Mouse (Mus musculus): ENCODE measurements around the gene Adgrl3.

The Adgrl3 gene

DNA sequence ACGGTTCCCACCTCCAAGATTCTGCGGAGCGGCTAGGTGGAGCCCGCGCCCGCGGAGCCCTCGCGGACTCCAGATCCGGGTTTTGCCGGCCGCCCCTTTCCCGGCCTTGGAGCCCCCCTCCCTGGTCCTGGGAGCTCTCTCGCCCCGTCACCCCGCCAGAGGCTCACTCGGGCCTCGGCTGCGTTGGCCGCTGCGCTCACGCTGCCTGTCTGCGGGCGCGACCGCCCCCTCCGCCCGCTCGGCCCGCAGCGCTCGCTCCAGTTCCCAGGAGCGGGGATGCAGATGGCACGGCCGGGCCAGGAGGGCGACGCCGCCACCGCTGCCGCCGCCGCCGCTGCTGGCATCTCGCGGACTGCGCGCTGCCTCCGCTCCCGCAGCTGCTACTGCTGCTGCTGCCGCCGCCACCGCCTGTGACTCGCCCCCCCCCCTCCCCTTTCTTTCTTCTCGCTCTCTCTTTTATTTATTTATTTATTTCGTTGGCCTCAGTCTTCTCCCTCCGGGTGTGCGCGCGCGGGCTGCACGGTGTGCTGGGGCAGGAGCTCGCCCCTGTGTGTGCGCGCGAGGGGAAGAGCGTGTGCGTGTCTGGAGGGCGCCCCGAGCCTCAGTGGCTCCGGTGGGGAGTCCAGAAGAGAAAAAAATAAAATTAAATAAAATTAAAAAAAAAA, at the start of gene Adgrl3:
TSS of gene Adgrl3 (plus strand) at position 549 of the 665 bp plus-strand sequence.
- DNase-seq, result peak; percentile 78

GRCm38 (mm10) chr5:81019166-81019565, 772 bp upstream of the Adgrl3 start:
- no peak for DNase-seq

DNA sequence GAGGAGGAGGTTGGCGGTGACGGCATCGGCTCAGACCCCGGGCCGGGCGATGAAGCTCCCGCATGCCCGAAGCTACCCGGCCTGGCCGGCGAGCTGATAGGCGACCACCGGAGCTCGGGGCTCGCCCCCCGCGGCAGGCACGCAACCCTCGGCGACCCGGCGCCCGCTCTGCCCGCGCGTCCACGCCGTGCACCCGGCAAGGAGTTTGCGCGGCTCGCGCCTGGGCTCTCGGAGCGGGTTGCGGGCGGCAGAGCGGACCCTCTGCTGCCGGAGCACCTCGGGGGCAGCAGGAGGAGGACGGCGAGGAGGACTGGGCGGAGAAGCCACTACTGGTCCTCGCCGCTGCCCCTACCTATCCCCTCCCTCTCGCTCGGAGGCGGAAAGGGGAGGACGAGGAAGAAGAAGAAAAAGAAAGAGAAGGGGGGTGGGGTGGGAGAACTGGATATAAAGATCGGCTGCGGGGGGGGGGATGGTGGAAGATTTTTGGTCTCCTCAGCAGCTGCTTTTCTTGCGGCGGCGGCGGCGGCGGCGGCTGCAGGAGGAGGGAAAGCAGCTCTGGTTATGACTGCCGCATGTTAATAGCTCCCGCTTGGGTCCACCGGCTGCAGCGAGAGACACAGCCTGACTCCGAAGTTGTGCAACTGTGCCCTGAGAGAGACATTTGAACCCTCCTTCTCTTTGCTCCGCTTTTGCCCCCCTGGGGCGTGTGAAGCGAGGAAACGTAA, 505 bp downstream of the Adgrl3 start:
- peak; percentile 76 for DNase-seq

GRCm38 (mm10) chr5:81021006-81021320, 1.0 kb downstream of the Adgrl3 start:
- peak; percentile 8 for DNase-seq

DNA sequence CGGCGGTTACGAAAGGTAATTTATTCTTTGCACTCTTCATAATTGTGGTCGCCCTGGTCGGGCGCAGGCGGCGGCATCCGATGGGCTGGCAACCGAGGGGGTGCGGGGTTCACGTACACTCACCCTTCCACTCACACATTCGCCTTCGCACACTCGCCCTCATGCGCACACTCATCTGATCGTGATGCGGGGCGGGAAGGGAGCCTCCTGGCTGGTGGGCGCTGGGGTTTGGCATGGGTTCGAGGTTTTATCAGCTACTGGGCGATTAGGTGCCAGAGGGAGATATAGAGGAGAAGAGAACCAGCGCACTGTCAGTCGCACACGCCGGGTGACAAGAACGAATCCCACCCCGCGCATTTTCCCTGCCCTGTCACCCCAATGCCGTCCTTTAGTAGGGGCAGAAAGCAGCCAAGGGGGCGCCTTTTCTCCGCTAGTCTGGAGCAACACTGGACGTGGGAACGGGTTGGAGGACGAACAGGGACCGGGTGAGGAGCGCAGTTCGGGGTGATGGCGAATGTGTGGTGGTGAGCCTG, 1.5 kb downstream of the Adgrl3 start:
- DNase-seq, result peak; percentile 53

DNA sequence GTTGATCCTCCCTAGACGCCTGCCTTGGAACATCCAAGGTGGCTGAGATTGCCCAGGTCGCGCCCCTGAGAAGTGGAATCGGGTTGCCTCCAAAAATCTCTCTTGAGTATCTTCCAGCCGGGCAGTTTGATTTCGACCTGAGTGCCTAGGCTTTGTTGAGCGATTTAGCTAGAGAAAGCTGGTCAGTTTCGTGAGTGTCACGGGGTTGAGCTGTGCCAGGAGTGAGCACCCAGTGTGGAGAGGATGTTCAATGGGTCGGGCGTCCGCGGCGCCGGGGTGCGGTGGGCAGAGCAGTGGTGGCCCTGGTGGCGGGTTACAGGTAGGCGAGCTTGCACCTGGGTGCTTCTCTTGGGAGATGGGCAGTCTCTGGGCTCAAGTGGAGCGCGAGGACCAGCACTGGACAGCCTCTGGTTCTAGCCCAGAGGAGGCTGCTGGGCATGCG, 1.9 kb downstream of the Adgrl3 start:
- peak; percentile 41 for DNase-seq

DNA sequence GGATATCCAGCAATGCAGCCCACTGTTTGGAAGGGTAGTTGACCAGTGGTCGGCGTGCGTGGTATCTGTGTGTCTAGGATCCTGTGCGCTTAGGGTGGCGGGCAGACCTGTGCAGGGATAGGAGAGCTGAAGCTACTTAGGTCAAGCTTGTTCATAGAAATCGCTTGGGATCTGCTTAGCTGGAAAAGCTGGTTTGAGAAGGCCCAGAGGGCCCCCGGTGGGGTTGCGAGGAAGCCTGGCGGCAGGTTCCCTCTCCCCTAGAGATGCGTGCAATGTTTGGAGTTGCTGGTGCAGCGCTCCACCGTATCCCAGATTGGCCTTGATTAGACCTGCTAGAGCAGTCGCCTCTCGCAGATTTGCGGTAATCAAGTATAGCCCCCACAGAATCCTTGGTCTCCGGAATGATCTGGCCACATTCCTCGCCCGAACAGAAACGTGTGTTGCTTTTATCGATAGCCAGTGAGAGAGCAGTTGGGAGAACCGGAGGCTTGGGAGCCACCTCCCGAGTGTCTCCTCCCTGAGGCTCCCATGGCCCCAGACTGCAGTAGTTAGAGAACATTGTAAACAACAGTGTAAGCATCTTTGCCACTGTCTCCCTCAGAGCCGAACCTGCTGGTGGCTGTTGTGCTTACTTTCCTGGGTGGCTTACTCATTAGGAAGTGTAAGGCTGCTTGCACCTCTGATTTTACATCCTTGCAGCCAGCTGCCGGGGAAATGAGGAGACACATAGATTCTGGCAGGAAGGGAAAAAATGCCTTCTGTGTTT, 2.6 kb downstream of the Adgrl3 start:
- DNase-seq, result peak; percentile 44

DNA sequence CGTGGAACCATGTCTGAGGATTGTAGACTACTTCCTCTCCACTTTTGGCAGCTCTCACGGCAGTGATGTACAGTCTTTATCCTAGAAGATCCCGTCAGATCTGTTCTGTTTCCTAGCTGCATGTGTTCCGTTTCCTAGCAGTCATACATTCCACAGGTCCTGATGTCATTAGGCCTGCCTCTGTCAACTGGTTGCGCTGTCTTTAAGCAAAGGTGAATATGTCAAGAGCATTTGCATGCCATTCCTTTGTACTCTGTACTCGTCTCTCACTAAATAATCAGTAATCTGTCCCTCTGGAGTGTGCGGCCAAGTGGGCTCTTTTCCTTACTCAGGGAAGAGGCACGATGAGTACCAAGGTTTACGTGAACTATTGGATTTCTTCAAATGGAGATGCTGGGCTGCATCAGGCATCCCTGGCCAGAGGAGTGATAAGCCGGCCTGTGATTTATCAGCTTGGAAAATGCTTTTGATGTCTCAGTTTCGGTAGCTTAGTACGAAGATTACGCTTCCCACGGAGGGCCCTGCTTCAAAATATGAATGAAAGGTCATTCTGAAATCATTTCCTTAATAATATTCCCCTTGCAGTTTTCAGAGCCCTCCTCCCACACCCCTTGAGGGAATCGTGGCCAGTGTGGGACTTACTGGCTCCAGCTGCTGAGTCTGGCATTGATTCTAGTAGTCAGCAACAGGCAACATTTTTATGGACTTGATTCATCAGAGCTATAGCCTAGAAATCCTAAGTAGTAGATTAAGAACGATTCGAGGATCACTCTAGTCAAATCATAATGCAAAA, 4.2 kb downstream of the Adgrl3 start:
- DNase-seq, result no peak

- DNase-seq, result no peak
Measured at GRCm38 (mm10) chr5:81028875-81029274, 8.9 kb downstream of the Adgrl3 start.

DNA sequence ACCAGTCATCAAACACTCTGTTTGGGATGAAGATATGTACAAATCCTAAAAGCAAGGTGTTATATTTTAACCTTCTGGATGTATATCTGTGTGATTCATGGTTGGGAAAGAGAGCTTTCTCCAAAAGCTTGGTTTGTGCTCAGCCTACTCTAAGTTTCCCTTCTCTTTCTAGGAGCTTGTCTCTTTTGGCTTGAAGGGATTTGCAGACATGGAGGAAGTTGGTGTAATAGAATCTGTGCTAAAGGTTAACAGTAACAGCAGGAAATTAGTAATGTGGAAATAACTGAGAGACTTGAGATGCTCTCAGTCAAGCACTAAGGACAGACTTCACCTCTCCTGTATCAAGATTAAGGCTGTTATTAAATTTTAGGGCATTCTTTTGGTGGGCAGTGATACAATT, 17.2 kb downstream of the Adgrl3 start:
- DNase-seq, result no peak

- DNase-seq, result no peak
Measured at GRCm38 (mm10) chr5:81043875-81044274, 23.9 kb downstream of the Adgrl3 start.

- no peak for DNase-seq
Measured at GRCm38 (mm10) chr5:81046128-81046527, 26.2 kb downstream of the Adgrl3 start.

- DNase-seq, result no peak
Measured at GRCm38 (mm10) chr5:81054628-81055027, 34.7 kb downstream of the Adgrl3 start.

DNA sequence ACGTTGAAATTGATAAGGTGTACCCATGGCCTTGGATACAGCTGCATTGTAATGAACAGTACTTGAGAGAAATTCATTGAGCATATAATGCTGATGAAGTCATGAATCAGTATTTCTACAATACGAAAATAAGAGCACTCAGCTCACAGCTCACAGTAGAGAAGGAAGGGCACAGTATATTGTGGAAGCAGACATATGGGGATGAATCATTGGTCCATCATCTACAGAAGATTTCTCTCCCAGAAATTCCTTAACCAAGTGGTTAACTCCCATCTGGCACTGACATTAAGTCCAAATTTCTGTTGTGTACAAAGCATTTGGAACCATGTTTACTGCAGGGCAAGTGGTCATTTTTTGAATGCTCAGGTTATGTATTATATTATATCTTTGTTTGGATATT, 35.3 kb downstream of the Adgrl3 start:
- DNase-seq, result no peak

GRCm38 (mm10) chr5:81058122-81058521, 38.2 kb downstream of the Adgrl3 start:
- DNase-seq, result no peak

DNA sequence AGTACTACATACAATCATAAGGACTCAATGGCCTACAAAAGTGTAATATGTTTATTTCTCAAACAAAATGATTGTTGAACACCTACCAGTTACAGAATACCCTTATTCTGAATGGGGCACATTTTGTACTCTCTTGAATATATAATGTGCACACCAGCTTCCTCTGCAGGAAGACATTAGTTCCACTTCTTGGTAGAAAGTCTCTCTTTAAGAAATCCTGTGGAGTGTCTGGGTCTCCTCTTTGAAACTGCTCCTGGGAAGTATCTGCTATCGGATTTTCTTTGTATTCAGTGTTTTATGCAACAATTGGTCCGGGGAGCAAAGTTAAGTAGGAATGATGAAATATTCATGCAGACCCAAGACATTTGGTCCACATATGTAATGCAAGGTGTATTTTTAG, 41.0 kb downstream of the Adgrl3 start:
- no peak for DNase-seq

DNA sequence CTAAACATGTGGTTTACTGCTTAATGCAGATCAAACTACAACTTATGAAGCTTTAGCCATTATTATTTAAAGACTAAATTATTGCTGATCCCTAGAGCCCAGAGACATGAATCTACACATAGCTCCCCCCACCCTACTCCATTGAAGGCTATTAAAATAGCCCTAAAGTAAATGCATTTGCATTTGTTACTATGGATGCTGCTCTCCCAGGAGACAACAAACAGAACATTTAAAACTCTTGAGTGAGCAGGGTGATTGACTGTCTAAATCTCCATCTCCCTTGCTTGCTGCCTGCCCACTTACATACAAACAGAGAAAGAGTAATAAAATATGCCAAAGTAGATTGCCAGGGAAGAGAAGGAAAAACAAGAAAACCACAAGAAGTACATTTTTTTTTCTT, 41.4 kb downstream of the Adgrl3 start:
- no peak for DNase-seq

DNA sequence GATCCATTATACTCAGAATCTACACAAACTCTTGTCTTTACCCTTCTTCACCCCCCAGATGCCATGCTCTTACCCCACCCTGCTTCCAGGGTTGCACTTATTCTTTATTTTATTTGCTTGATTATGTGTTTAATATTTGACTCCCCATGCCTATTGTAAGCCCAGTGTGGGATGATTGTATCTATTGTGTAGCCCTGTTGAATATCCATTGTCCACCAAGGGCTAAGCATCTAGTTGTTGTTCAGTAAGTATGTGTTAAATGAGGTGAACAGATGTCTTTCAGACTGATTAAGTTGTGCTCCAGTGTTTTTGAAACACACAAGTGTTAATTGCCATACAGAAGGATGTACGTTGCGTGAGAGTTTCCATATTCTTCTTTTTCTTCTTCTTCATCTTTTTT, 44.1 kb downstream of the Adgrl3 start:
- DNase-seq, result no peak

GRCm38 (mm10) chr5:81068173-81068572, 48.2 kb downstream of the Adgrl3 start:
- DNase-seq, result no peak

GRCm38 (mm10) chr5:81068839-81069238, 48.9 kb downstream of the Adgrl3 start:
- DNase-seq, result no peak

- DNase-seq, result no peak
Measured at GRCm38 (mm10) chr5:81072888-81073287, 53.0 kb downstream of the Adgrl3 start.

- no peak for DNase-seq
Measured at GRCm38 (mm10) chr5:81073875-81074274, 53.9 kb downstream of the Adgrl3 start.

- no peak for DNase-seq
Measured at GRCm38 (mm10) chr5:81076377-81076776, 56.4 kb downstream of the Adgrl3 start.
